Mouse (Mus musculus) frontal cortex, adult 2 months (tissue): ENCODE measurements around the gene Cuzd1. TPM values are rescaled to one million over a fixed set of nuclear protein-coding genes. Genes with fewer than 3 reads are reported as not detected.

Experiments used
- DNase-seq, 2 experiments: peaks; one replicate each; pipeline ENCODE4 v3.0.0; 2022; ENCODE audit warnings: low spot score in 1 of 2; ENCODE audit errors: extremely low spot score in 1 of 2
- polyA plus RNA-seq: library from polyadenylated mRNA; depleted of rRNA; stranded (reverse); fragments of >200 nt; gene quantifications from 2 replicates; pipeline ENCODE4 v1.2.3, GENCODE M21; 2012; rRNA removed

Cuzd1 gene
- 0.23 and 0.30 TPM in 2 replicates for polyA plus RNA-seq

- no peak for DNase-seq
Observed at GRCm38 (mm10) chr7:131322192-131322591, at the start of gene Cuzd1. Gene Cuzd1, minus strand, starts transcription at chr7:131322292.

- no peak for DNase-seq
Observed at GRCm38 (mm10) chr7:131371470-131371860, 49.4 kb upstream of the Cuzd1 start.

GRCm38 (mm10) chr7:131370648-131371469 is 48.8 kb upstream of the Cuzd1 start, which contains the start of gene Pstk:
Gene Pstk, plus strand, starts transcription at chr7:131371141.
- peak; percentile 70 to 90 for DNase-seq

- DNase-seq, result no peak
Observed at GRCm38 (mm10) chr7:131364131-131364530, 42.0 kb upstream of the Cuzd1 start.

- DNase-seq, result peak; percentile 92 to 97
Observed at GRCm38 (mm10) chr7:131362615-131363300, 40.7 kb upstream of the Cuzd1 start, which contains the start of gene 2310057M21Rik. Gene 2310057M21Rik, minus strand, starts transcription at chr7:131362759.

- no peak for DNase-seq
Observed at GRCm38 (mm10) chr7:131362269-131362614, 40.1 kb upstream of the Cuzd1 start.

- no peak for DNase-seq
Observed at GRCm38 (mm10) chr7:131356105-131356504, 34.0 kb upstream of the Cuzd1 start.

- no peak for DNase-seq
Observed at GRCm38 (mm10) chr7:131345856-131346541, 23.9 kb upstream of the Cuzd1 start.

GRCm38 (mm10) chr7:131337502-131338068 is 15.5 kb upstream of the Cuzd1 start:
- no peak for DNase-seq

- no peak for DNase-seq
Observed at GRCm38 (mm10) chr7:131333564-131333963, 11.5 kb upstream of the Cuzd1 start, which contains the start of gene Fam24a. Gene Fam24a, plus strand, starts transcription at chr7:131333864.

GRCm38 (mm10) chr7:131331688-131332087 is 9.6 kb upstream of the Cuzd1 start:
- no peak for DNase-seq

- no peak for DNase-seq
Observed at GRCm38 (mm10) chr7:131329416-131329815, 7.3 kb upstream of the Cuzd1 start, which contains the start of gene Fam24b. Gene Fam24b, minus strand, starts transcription at chr7:131329516.

GRCm38 (mm10) chr7:131327054-131327453 is 5.0 kb upstream of the Cuzd1 start:
- no peak for DNase-seq

GRCm38 (mm10) chr7:131318340-131318739 is 3.8 kb downstream of the Cuzd1 start:
- no peak for DNase-seq

GRCm38 (mm10) chr7:131317587-131317986 is 4.5 kb downstream of the Cuzd1 start:
- no peak for DNase-seq

GRCm38 (mm10) chr7:131314493-131314892 is 7.6 kb downstream of the Cuzd1 start:
- DNase-seq, result no peak

GRCm38 (mm10) chr7:131306733-131307132 is 15.4 kb downstream of the Cuzd1 start:
- no peak for DNase-seq

- DNase-seq, result no peak
Observed at GRCm38 (mm10) chr7:131303340-131303739, 18.8 kb downstream of the Cuzd1 start.

GRCm38 (mm10) chr7:131297151-131297550 is 24.9 kb downstream of the Cuzd1 start:
- DNase-seq, result no peak

- DNase-seq, result no peak
Observed at GRCm38 (mm10) chr7:131265851-131266250, 56.2 kb downstream of the Cuzd1 start.

- no peak for DNase-seq
Observed at GRCm38 (mm10) chr7:131264251-131264650, 57.8 kb downstream of the Cuzd1 start.
